Mouse (Mus musculus) MEL (cell line): ENCODE measurements around the gene Nkx1-2. TPM values are rescaled to one million over a fixed set of nuclear protein-coding genes. Genes with fewer than 3 reads are reported as not detected.

ENCODE experiments used
- DNase-seq: peaks from one replicate; pipeline ENCODE4 v3.0.0; 2011; ENCODE audit warnings: low read depth, low spot score
- H3K27ac ChIP-seq: 2 replicates; pipeline ENCODE4 v1.5.1; 2012; ENCODE audit warnings: low read depth, mild to moderate bottlenecking, control low read depth, low read length, moderate library complexity; ENCODE audit not compliant: control insufficient read depth
- H3K27me3 ChIP-seq, 2 experiments: fragments of 150-350 bp in 1 of 2; sonication (generic) in 1 of 2; 2 replicates each; pipeline ENCODE4 v1.6.1; 2012; ENCODE audit warnings: low read length in 2 of 2, mild to moderate bottlenecking in 2 of 2, improper control_type of control experiment in 1 of 2, moderate library complexity in 1 of 2; ENCODE audit not compliant: insufficient read depth in 2 of 2, control insufficient read depth in 1 of 2
- H3K36me3 ChIP-seq, 2 experiments: 2 replicates each; pipeline ENCODE4 v1.6.1; 2012 to 2014; ENCODE audit warnings: low read length in 2 of 2, improper control_type of control experiment in 1 of 2, inconsistent platforms in 1 of 2, mild to moderate bottlenecking in 1 of 2; ENCODE audit not compliant: insufficient read depth in 2 of 2, control insufficient read depth in 1 of 2
- H3K4me1 ChIP-seq, 2 experiments: fragments of 150-350 bp in 1 of 2; sonication (generic) in 1 of 2; 2 replicates each; pipeline ENCODE4 v1.6.1; 2012; ENCODE audit warnings: low read length in 2 of 2, improper control_type of control experiment in 1 of 2, mild to moderate bottlenecking in 1 of 2; ENCODE audit not compliant: insufficient read depth in 2 of 2, control insufficient read depth in 1 of 2
- H3K4me3 ChIP-seq, 2 experiments: fragments of 150-350 bp in 1 of 2; sonication (generic) in 1 of 2; 2 replicates each; pipeline ENCODE4 v1.5.1; 2012; ENCODE audit warnings: low read depth in 2 of 2, low read length in 2 of 2, mild to moderate bottlenecking in 2 of 2, moderate library complexity in 2 of 2, control low read depth in 1 of 2, improper control_type of control experiment in 1 of 2; ENCODE audit not compliant: control insufficient read depth in 1 of 2, insufficient read depth in 1 of 2
- H3K79me2 ChIP-seq: 2 replicates; pipeline ENCODE4 v1.6.1; 2012; ENCODE audit warnings: mild to moderate bottlenecking, low read length, moderate library complexity; ENCODE audit not compliant: control insufficient read depth, poor library complexity, insufficient read depth
- H3K9ac ChIP-seq: 2 replicates; pipeline ENCODE4 v1.6.1; 2012; ENCODE audit warnings: low read depth, mild to moderate bottlenecking, control low read depth, low read length, moderate library complexity; ENCODE audit not compliant: control insufficient read depth, poor library complexity, severe bottlenecking
- H3K9me3 ChIP-seq: fragments of 150-350 bp; sonication (generic); replicated peaks from 2 replicates; pipeline ENCODE4 v1.6.1; 2012; ENCODE audit warnings: mild to moderate bottlenecking, low read length, improper control_type of control experiment, moderate library complexity; ENCODE audit not compliant: insufficient read depth
- BHLHE40 ChIP-seq: IDR thresholded peaks from 2 replicates; pipeline ENCODE4 v1.6.1; 2012; ENCODE audit warnings: low read depth, mild to moderate bottlenecking, inconsistent platforms, low read length, improper control_type of control experiment, borderline replicate concordance
- CHD2 ChIP-seq: IDR thresholded peaks from 2 replicates; pipeline ENCODE4 v1.6.1; 2011; ENCODE audit warnings: low read length, improper control_type of control experiment
- E2F4 ChIP-seq: IDR thresholded peaks from 2 replicates; pipeline ENCODE4 v1.6.1; 2011; ENCODE audit warnings: low read depth, low read length, improper control_type of control experiment, borderline replicate concordance
- EP300 ChIP-seq, 2 experiments: IDR thresholded peaks; 2 replicates each; pipeline ENCODE4 v1.6.1; 2011; ENCODE audit warnings: improper control_type of control experiment in 2 of 2, low read length in 2 of 2, low read depth in 1 of 2, mild to moderate bottlenecking in 1 of 2
- GABPA ChIP-seq: IDR thresholded peaks from 2 replicates; pipeline ENCODE4 v1.6.1; 2012; ENCODE audit warnings: low read depth, mild to moderate bottlenecking, inconsistent platforms, low read length, improper control_type of control experiment, moderate library complexity
- HCFC1 ChIP-seq: IDR thresholded peaks from 2 replicates; pipeline ENCODE4 v1.6.1; 2012; ENCODE audit warnings: low read depth, mild to moderate bottlenecking, inconsistent platforms, low read length, improper control_type of control experiment, moderate library complexity
- KAT2A ChIP-seq: conservative IDR thresholded peaks from 2 replicates; pipeline ENCODE4 v1.6.1; 2012; ENCODE audit warnings: low read depth, low read length, improper control_type of control experiment, inconsistent platforms
- MEF2A ChIP-seq: IDR thresholded peaks from 2 replicates; pipeline ENCODE4 v1.6.1; 2014; ENCODE audit warnings: low read depth, mild to moderate bottlenecking, inconsistent platforms, low read length, improper control_type of control experiment; ENCODE audit not compliant: poor library complexity, insufficient replicate concordance, severe bottlenecking; ENCODE audit errors: extremely low read depth
- MXI1 ChIP-seq: IDR thresholded peaks from 2 replicates; pipeline ENCODE4 v1.6.1; 2011; ENCODE audit warnings: mild to moderate bottlenecking, low read depth, low read length, improper control_type of control experiment
- MYB ChIP-seq: IDR thresholded peaks from 2 replicates; pipeline ENCODE4 v1.6.1; 2011; ENCODE audit warnings: mild to moderate bottlenecking, low read depth, low read length, improper control_type of control experiment
- NELFE ChIP-seq: IDR thresholded peaks from 2 replicates; pipeline ENCODE4 v1.6.1; 2011; ENCODE audit warnings: low read depth, low read length, improper control_type of control experiment
- NRF1 ChIP-seq: IDR thresholded peaks from 2 replicates; pipeline ENCODE4 v1.6.1; 2014; ENCODE audit warnings: low read depth, mild to moderate bottlenecking, inconsistent platforms, low read length, improper control_type of control experiment, moderate library complexity; ENCODE audit not compliant: poor library complexity, insufficient read depth, severe bottlenecking
- POLR2A ChIP-seq, 2 experiments: IDR thresholded peaks; 2 replicates each; pipeline ENCODE4 v1.6.1; 2011 to 2012; ENCODE audit warnings: low read length in 2 of 2, mild to moderate bottlenecking in 2 of 2, control low read depth in 1 of 2, improper control_type of control experiment in 1 of 2, low read depth in 1 of 2, moderate library complexity in 1 of 2; ENCODE audit not compliant: control insufficient read depth in 1 of 2, insufficient read depth in 1 of 2, poor library complexity in 1 of 2
- POLR2AphosphoS5 ChIP-seq: IDR thresholded peaks from 2 replicates; pipeline ENCODE4 v1.6.1; 2012; ENCODE audit warnings: low read depth, borderline replicate concordance, mild to moderate bottlenecking, inconsistent platforms, low read length, moderate library complexity, mixed read lengths
- RAD21 ChIP-seq: IDR thresholded peaks from 2 replicates; pipeline ENCODE4 v1.6.1; 2011; ENCODE audit warnings: mild to moderate bottlenecking, low read depth, low read length, improper control_type of control experiment
- RCOR1 ChIP-seq: IDR thresholded peaks from 2 replicates; pipeline ENCODE4 v1.6.1; 2012; ENCODE audit warnings: low read depth, mild to moderate bottlenecking, inconsistent platforms, low read length, improper control_type of control experiment
- TAL1 ChIP-seq: IDR thresholded peaks from 2 replicates; pipeline ENCODE4 v1.6.1; 2012; ENCODE audit warnings: mild to moderate bottlenecking, inconsistent platforms, low read length, moderate library complexity, mixed read lengths
- ZC3H11A ChIP-seq: IDR thresholded peaks from 2 replicates; pipeline ENCODE4 v1.6.1; 2012; ENCODE audit warnings: low read depth, mild to moderate bottlenecking, inconsistent platforms, low read length, improper control_type of control experiment
- ZMIZ1 ChIP-seq: IDR thresholded peaks from 2 replicates; pipeline ENCODE4 v1.6.1; 2012; ENCODE audit warnings: low read depth, mild to moderate bottlenecking, inconsistent platforms, low read length, improper control_type of control experiment, moderate library complexity
- ZNF384 ChIP-seq: IDR thresholded peaks from 2 replicates; pipeline ENCODE4 v1.6.1; 2012; ENCODE audit warnings: low read depth, mild to moderate bottlenecking, inconsistent platforms, low read length, improper control_type of control experiment
- polyA plus RNA-seq, 2 experiments: library from polyadenylated mRNA; stranded (reverse) in 1 of 2; unstranded in 1 of 2; fragments of >175 nt in 1 of 2; fragments of >200 nt in 1 of 2; gene quantifications; 2 replicates each; pipeline versions ENCODE4 v1.2.1 to v1.2.4; 2012; ENCODE audit warnings: low replicate concordance in 2 of 2, low read depth in 1 of 2; ENCODE audit not compliant: insufficient read length in 2 of 2, insufficient read depth in 1 of 2, missing spikeins in 1 of 2
- total RNA-seq: library from RNA; depleted of rRNA; stranded (reverse); fragments of 300-350 nt; gene quantifications from 2 replicates; pipeline ENCODE4 v1.2.3, GENCODE M21; 2012

The Nkx1-2 gene
- total and polyA plus RNA-seq, 3 experiments: 2.4 to 2.8 TPM; not detected in 1

- Histone ChIP-seq H3K27ac (no peak overlapping the region), H3K79me2 (no peaks in the 10 kb centered on the region), H3K36me3 (0 out of 4 replicates have a peak, but pooled peaks cover 0 to 2% of the 10 kb centered on the region in 2 experiments), H3K4me3 (no peak overlapping the region), H3K4me1 (peaks cover 0 to 9% of the 10 kb centered on the region in 2 experiments; a peak in 2 of 4 replicates)
- no peak for TF ChIP-seq GABPA
- no peak for TF ChIP-seq POLR2AphosphoS5
- TF ChIP-seq NELFE: no peak
- no peak for TF ChIP-seq MYB
- no peak for TF ChIP-seq ZC3H11A
- TF ChIP-seq RAD21: no peak
- no peak for TF ChIP-seq NRF1
- TF ChIP-seq CHD2: no peak
- TF ChIP-seq ZMIZ1: no peak
- no peak for TF ChIP-seq KAT2A
- no peak for TF ChIP-seq MXI1
- TF ChIP-seq E2F4: no peak
- TF ChIP-seq, all 39 proteins: peak for 0
- DNase-seq: no peak
- Histone ChIP-seq H3K27me3 (no peaks in the 10 kb centered on the region), H3K9ac (no peak overlapping the region), H3K9me3 (no peaks in the 10 kb centered on the region)
Measured at GRCm38 (mm10) chr7:132637292-132637691, 37.9 kb upstream of the Nkx1-2 start.

DNA sequence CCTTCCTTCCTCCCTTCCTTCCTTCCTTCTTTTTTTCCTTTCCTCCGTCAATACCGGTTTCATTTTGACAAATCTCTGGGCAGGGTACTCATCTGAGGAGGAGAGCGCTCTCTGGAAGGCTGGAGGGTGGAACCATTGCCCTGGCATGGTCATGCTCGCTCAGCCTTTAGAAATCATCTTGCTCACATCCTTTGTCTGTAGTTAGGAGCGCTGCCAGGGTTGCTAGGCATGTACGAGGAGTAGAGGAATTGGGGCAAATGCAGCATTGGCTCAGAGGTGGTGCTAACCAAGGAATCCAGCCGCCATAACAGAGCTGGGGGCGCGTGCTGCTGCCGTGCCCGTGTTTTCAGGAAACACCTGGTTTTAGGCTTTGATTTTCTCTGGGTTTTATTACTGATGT is 31.9 kb upstream of the Nkx1-2 start:
- Histone ChIP-seq H3K27me3 (no peaks in the 10 kb centered on the region), H3K36me3 (no peaks in the 10 kb centered on the region), H3K9me3 (no peaks in the 10 kb centered on the region), H3K4me1 (no peaks in the 10 kb centered on the region), H3K4me3 (no peak overlapping the region), H3K9ac (no peak overlapping the region), H3K79me2 (no peaks in the 10 kb centered on the region), H3K27ac (no peak overlapping the region)
- DNase-seq: no peak
- TF ChIP-seq RAD21 (no peak), E2F4 (no peak), GABPA (no peak), RCOR1 (no peak), BHLHE40 (no peak), ZC3H11A (no peak), POLR2A (IDR thresholded peaks at IDR 0.05; ENCODE audit: control insufficient read depth in 1 of 2, insufficient read depth in 1 of 2, low read depth in 1 of 2, low read length in 2 of 2, poor library complexity in 1 of 2) (no peak), EP300 (IDR thresholded peaks at IDR 0.05; ENCODE audit: low read depth in 1 of 2, low read length in 2 of 2) (no peak), ZNF384 (no peak), POLR2AphosphoS5 (no peak), MEF2A (no peak), MXI1 (no peak), HCFC1 (no peak), TAL1 (no peak)
- TF ChIP-seq, all 39 proteins: peak for 0
